ENCODE assay signal across 8 mouse cellular contexts in genomic region chr6:91515545-91516449, GRCm38 (mm10). TPM values are rescaled to one million over a fixed set of nuclear protein-coding genes. Genes with fewer than 3 reads are reported as not detected.
DNase-seq lines count a peak whose midpoint lies in the region; ATAC-seq and TF ChIP-seq lines count a peak whose summit lies in the region.

TSS of gene Xpc (minus strand) at chr6:91515888.
TSS of gene Lsm3 (plus strand) at chr6:91515928.

- peaks cover 8% of the 10 kb centered on the region; the same call in 1 of the 2 replicates for H3K4me1 ChIP-seq in cortical plate, adult 2 months (ENCODE audit: control insufficient read depth, insufficient read depth, low read length)
- H3K4me1 ChIP-seq in megakaryocyte, embryonic 14.5 days = peaks cover 67% of the 10 kb centered on the region

- peak; percentile 41; the same call in 1 of the 2 replicates for TF ChIP-seq POLR2A in cortical plate, adult 2 months (IDR thresholded peaks at IDR 0.05; ENCODE audit: extremely low read depth, insufficient read depth, low read length)

- no peaks in the 10 kb centered on the region for H3K27me3 ChIP-seq in megakaryocyte, embryonic 14.5 days (replicated peaks)

- no peaks in the 10 kb centered on the region for H3K9me3 ChIP-seq in megakaryocyte, embryonic 14.5 days

- H3K27ac ChIP-seq in cortical plate, adult 2 months (ENCODE audit: insufficient read depth, low read length) = no peak within 1 kb of the TSS

- no peak for TF ChIP-seq CTCF in cortical plate, adult 2 months (IDR thresholded peaks at IDR 0.05; ENCODE audit: extremely low read depth, insufficient read depth, low read length)

- H3K4me3 ChIP-seq in cortical plate, adult 2 months (ENCODE audit: insufficient read depth, low read length) = peak within 1 kb of the TSS; percentile 70
- H3K4me3 ChIP-seq in megakaryocyte, embryonic 14.5 days (replicated peaks) = peak within 1 kb of the TSS; percentile 99

- DNase-seq in gastrocnemius, adult 8-10 months (ENCODE audit: low spot score in 2 of 2) = peak; percentile 96 to 98
- DNase-seq in hindlimb bud, embryonic 11.5 days (ENCODE audit: extremely low spot score, low read depth, low spot score) = peak; percentile 84
- peak; percentile 96 to 99 for DNase-seq in left cerebral cortex, adult 8-10 months (ENCODE audit: low spot score in 2 of 2)
- DNase-seq in right cerebral cortex, postnatal 10 days (ENCODE audit: low spot score in 2 of 2) = peak; percentile 98 to 99
- DNase-seq in urinary bladder, postnatal 25 days (ENCODE audit: low spot score) = peak; percentile 99

- peaks cover 43% of the 10 kb centered on the region for H3K36me3 ChIP-seq in megakaryocyte, embryonic 14.5 days (replicated peaks; ENCODE audit: low read length)

- peak; percentile 90 for ATAC-seq in activated CD4-positive, CD25-positive, alpha-beta regulatory T cell, adult 4 months

RNA-seq across cellular contexts. Expression of gene Xpc, which starts in this region (rescaled TPM):
- polyA plus RNA-seq in activated CD4-positive, CD25-positive, alpha-beta regulatory T cell, adult 4 months (2017; shearing (Covaris generic)) = 10 to 100 TPM; 12.2 to 14.8 TPM
- polyA plus RNA-seq in cortical plate, adult 2 months (2012; rRNA removed) = 12.5 and 13.6 TPM in 2 replicates
- total RNA-seq in gastrocnemius, adult 8-10 months (2022) = 1 to 10 TPM; 6.4 to 9.5 (median 8.2) TPM
- 10 to 100 TPM; 14.1 to 18.5 (median 17.1) TPM for total RNA-seq in left cerebral cortex, adult 8-10 months (2022)
- 0.45 and 3.5 TPM in 2 replicates for polyA plus RNA-seq in megakaryocyte, embryonic 14.5 days (2012; ENCODE audit: insufficient read depth, low replicate concordance)

RNA-seq across cellular contexts. Expression of gene Lsm3, which starts in this region (rescaled TPM):
- polyA plus RNA-seq in activated CD4-positive, CD25-positive, alpha-beta regulatory T cell, adult 4 months (2017; shearing (Covaris generic)) = 100 to 1,000 TPM; 144 to 175 TPM
- polyA plus RNA-seq in cortical plate, adult 2 months (2012; rRNA removed) = 56.9 and 60.7 TPM in 2 replicates
- 10 to 100 TPM; 22.9 to 26.5 (median 24.0) TPM for total RNA-seq in gastrocnemius, adult 8-10 months (2022)
- 10 to 100 TPM; 35.0 to 42.5 (median 36.8) TPM for total RNA-seq in left cerebral cortex, adult 8-10 months (2022)
- polyA plus RNA-seq in megakaryocyte, embryonic 14.5 days (2012; ENCODE audit: insufficient read depth, low replicate concordance) = 10.3 TPM in 1 of 2 replicates, not detected in the other
